In genomic region chr15:90140966-90141365, GRCm38 (mm10) we compare ENCODE assay signal across 30 mouse cellular contexts.
A peak's percentile ranks its signal among the peaks of the same experiment; 100 is the strongest.
DNase-seq lines count a peak whose midpoint lies in the region; ATAC-seq lines count a peak whose summit lies in the region.
"Had no signal": no experiment of that assay in that cellular context is flagged by ENCODE, and none has a peak within 500 bp of the region (broad histone marks: within the 10 kb centered on the region; RNA-seq: fewer than 3 reads in every experiment).

No protein-coding gene starts in this region.

- no peak overlapping the region for H3K9ac ChIP-seq in midbrain, embryonic 11.5 days (ENCODE audit: low read length)
- H3K9ac ChIP-seq: embryonic facial prominence, embryonic 13.5 days; forebrain, embryonic 12.5 days; forebrain, embryonic 15.5 days; heart, embryonic 13.5 days; hindbrain, embryonic 12.5 days; hindbrain, embryonic 15.5 days had no signal

- no peaks in the 10 kb centered on the region for H3K4me1 ChIP-seq in midbrain, embryonic 11.5 days (ENCODE audit: control insufficient read depth, insufficient read depth, low read length)
- H3K4me1 ChIP-seq in midbrain, embryonic 10.5 days = no peaks in the 10 kb centered on the region
- H3K4me1 ChIP-seq: embryonic facial prominence, embryonic 10.5 days; embryonic facial prominence, embryonic 13.5 days; forebrain, embryonic 12.5 days; forebrain, embryonic 15.5 days; heart, embryonic 10.5 days; heart, embryonic 13.5 days; hindbrain, embryonic 12.5 days; hindbrain, embryonic 15.5 days had no signal

- peak; percentile 14 for DNase-seq in embryo, embryonic 10.5 days (ENCODE audit: low spot score)
- no peak for DNase-seq in embryo, embryonic 9.5 days (ENCODE audit: extremely low spot score)
- DNase-seq in midbrain, embryonic 11.5 days (ENCODE audit: low spot score, missing footprints) = peak; percentile 56
- DNase-seq in midbrain, embryonic 10.5 days (ENCODE audit: low spot score) = no peak
- DNase-seq in thymus, postnatal 10 days (ENCODE audit: low spot score in 2 of 2) = no peak
- DNase-seq: adrenal gland, postnatal 10 days; adrenal gland, postnatal 36 days; B cell, adult 2 months; cerebellum, adult 18-20 months; cerebellum, adult 9-10 months; cerebellum, postnatal 14 days; gastrocnemius, postnatal 10 days; gastrocnemius, postnatal 36 days; heart, adult 2 months; heart, postnatal 14 days; heart, postnatal 4 days had no signal

- no peaks in the 10 kb centered on the region for H3K36me3 ChIP-seq in midbrain, embryonic 11.5 days (ENCODE audit: control insufficient read depth, insufficient read depth, low read length)
- no peaks in the 10 kb centered on the region for H3K36me3 ChIP-seq in midbrain, embryonic 10.5 days
- H3K36me3 ChIP-seq: embryonic facial prominence, embryonic 10.5 days; embryonic facial prominence, embryonic 13.5 days; forebrain, embryonic 12.5 days; forebrain, embryonic 15.5 days; G1E; heart, embryonic 10.5 days; heart, embryonic 13.5 days; hindbrain, embryonic 12.5 days; hindbrain, embryonic 15.5 days had no signal

- H3K27ac ChIP-seq in midbrain, embryonic 11.5 days (ENCODE audit: low read depth, low read length) = no peak overlapping the region
- H3K27ac ChIP-seq in midbrain, embryonic 10.5 days (replicated peaks) = no peak overlapping the region
- H3K27ac ChIP-seq: embryonic facial prominence, embryonic 10.5 days; embryonic facial prominence, embryonic 13.5 days; forebrain, embryonic 12.5 days; forebrain, embryonic 15.5 days; heart, adult 2 months; heart, embryonic 10.5 days; heart, embryonic 13.5 days; hindbrain, embryonic 12.5 days; hindbrain, embryonic 15.5 days had no signal

- no peaks in the 10 kb centered on the region for H3K9me3 ChIP-seq in midbrain, embryonic 11.5 days (ENCODE audit: control insufficient read depth, low read length)
- H3K9me3 ChIP-seq in midbrain, embryonic 10.5 days (replicated peaks) = no peaks in the 10 kb centered on the region
- H3K9me3 ChIP-seq: embryonic facial prominence, embryonic 10.5 days; embryonic facial prominence, embryonic 13.5 days; forebrain, embryonic 12.5 days; forebrain, embryonic 15.5 days; heart, embryonic 10.5 days; heart, embryonic 13.5 days; hindbrain, embryonic 12.5 days; hindbrain, embryonic 15.5 days had no signal

- 86% methylated on average over 5 of the region's 5 CpGs for WGBS in midbrain, embryonic 11.5 days
- WGBS in midbrain, embryonic 10.5 days = 89% methylated on average over 5 of the region's 5 CpGs

- H3K27me3 ChIP-seq in midbrain, embryonic 11.5 days (ENCODE audit: control insufficient read depth, insufficient read depth, low read length) = no peaks in the 10 kb centered on the region
- H3K27me3 ChIP-seq in midbrain, embryonic 10.5 days (ENCODE audit: low read depth, poor library complexity, severe bottlenecking) = no peaks in the 10 kb centered on the region
- H3K27me3 ChIP-seq: CH12.LX; embryonic facial prominence, embryonic 13.5 days; forebrain, embryonic 12.5 days; forebrain, embryonic 15.5 days; heart, embryonic 13.5 days; hindbrain, embryonic 12.5 days; hindbrain, embryonic 15.5 days; Patski had no signal

- ATAC-seq in midbrain, embryonic 11.5 days (ENCODE audit: low FRiP score) = no peak
- ATAC-seq in hematopoietic stem cell, adult 5-6 weeks (replicated peaks in 1 of 2; ENCODE audit: insufficient read depth in 1 of 2, low FRiP score in 2 of 2, low TSS enrichment in 1 of 2, low read depth in 1 of 2, poor library complexity in 2 of 2, severe bottlenecking in 2 of 2) = peak; percentile 56 to 58; a peak in 2 of 4 replicates
- ATAC-seq: forebrain, embryonic 15.5 days; inflammation-experienced regulatory T-cells, adult 6 months; Patski had no signal

- H3K4me3 ChIP-seq in midbrain, embryonic 11.5 days (ENCODE audit: low read depth, low read length) = no peak overlapping the region
- H3K4me3 ChIP-seq in midbrain, embryonic 10.5 days = no peak overlapping the region
- H3K4me3 ChIP-seq: embryonic facial prominence, embryonic 10.5 days; embryonic facial prominence, embryonic 13.5 days; erythroblast, embryonic 14.5 days; forebrain, embryonic 12.5 days; forebrain, embryonic 15.5 days; heart, adult 2 months; heart, embryonic 10.5 days; heart, embryonic 13.5 days; hindbrain, embryonic 12.5 days; hindbrain, embryonic 15.5 days had no signal

- no peak overlapping the region for H3K4me2 ChIP-seq in midbrain, embryonic 11.5 days
- H3K4me2 ChIP-seq: embryonic facial prominence, embryonic 13.5 days; forebrain, embryonic 12.5 days; forebrain, embryonic 15.5 days; heart, embryonic 13.5 days; hindbrain, embryonic 12.5 days; hindbrain, embryonic 15.5 days had no signal

Comparison
In these comparisons a context has a peak if more than half of its experiments do, and no peak if none do; other contexts are left out.
1. DNase-seq: peak in embryo, embryonic 10.5 days (single experiment) and midbrain, embryonic 11.5 days (single experiment); none in embryo, embryonic 9.5 days (single experiment), midbrain, embryonic 10.5 days (single experiment) and thymus, postnatal 10 days (0 of 2).